Mouse (Mus musculus) cerebral cortex, adult 2 months (tissue): ENCODE measurements around the gene Zfp362.

Experiments
- WGBS: fragments of 180-500 bp; shearing (Covaris S2); methylation state at CpG from one replicate; pipeline ENCODE4 v1.1.7; 2018; 5-methylcytosine and 5-hydroxymethylcytosine counted together

Gene Zfp362

DNA sequence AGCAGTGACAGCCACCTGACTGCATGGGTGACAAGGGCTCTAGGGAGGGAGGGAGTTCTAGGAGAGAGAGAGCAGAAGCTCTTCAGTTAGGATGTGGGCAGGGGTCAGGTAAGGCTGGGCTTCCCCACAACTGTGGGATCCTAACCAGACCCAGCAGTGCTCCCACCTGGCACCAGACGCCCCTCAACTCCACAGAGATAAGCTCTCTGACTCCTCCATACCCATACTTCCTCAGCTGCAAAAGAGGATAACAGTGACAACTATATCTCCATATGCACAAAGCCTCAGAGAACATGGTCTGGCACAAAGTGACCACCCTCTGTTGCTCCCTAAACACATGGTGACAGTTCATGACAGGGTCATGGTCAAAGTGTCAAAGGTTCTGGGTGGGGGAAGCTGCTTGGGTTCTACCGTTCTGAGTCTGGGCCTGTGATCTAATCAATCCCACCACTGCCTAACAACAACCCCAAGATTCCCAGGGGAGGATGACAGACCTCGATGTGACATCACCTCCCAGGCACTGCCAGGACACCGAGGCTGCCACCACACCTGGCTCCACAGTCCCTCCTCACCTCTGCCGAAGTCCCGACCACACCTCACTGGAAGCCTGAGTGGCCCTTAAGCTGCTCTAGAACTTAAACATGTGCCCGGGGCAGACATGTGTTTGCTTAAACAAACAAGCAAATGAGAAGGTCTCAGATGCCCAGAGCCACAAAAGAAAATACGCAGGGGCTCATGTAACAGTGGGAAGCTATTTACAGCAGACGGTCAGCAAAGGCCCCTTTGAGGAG is 4.0 kb downstream of the Zfp362 start:
- WGBS: 73% methylated on average over 9 of the region's 9 CpGs

DNA sequence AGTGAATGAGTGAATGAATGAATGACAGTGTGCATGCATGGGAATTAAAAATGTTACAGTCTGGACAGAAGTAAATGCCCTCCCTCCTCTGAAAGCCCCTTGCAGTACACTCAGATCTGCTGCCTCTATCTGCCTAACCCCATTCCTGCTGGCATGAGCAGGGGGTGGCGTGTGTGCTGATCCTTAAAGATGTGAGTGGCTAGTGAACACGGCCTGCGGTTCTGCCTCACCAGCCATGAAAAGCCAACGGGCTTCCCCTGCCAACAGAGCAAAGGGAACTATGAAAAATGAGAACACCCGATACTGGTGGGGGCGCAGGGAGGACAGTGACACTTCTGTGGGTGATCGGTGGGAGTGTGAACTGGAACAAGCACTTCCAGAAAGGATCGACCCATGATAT is 9.1 kb downstream of the Zfp362 start:
- WGBS: 50% methylated on average over 8 of the region's 8 CpGs

DNA sequence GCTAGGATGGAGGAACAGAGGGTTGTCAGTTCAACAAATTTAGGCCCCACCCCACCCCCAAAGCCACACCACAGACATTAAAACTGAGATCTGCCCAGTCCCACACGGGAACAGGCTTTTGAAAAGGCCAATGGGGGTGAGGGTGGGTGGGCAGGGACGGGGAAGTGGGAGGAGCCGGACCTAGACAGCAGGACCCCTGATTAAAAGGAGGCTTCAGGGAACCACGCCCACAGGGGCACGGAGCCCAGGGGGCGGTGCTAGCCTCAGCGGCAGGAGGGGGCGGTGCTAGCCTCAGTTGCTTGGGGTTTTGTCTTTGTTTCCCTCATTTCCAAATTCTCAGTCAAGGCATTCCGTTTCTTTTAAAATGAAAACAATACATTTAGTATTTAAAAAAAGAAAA is 10.2 kb downstream of the Zfp362 start:
- 26% methylated on average over 9 of the region's 9 CpGs for WGBS

DNA sequence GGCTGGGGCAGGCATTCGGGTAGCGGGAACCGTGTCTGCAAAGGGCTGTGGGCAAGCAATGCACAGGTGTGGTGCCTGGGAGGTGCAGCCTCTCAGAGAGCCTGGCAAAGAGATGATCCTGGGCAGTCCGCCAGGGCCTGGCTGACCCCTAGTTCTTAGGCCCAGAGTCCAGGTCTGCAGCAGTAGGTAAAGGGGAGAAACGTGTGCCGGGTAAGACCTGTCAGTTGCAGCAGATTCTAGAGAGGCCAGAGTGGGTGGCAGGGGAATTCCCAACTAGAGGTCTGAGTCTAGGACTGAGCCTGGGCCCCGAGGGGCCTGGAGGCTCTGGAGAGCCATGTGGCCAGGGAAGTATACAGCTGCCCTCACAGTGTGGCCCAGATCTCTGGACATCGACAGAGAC is 11.6 kb downstream of the Zfp362 start:
- 83% methylated on average over 8 of the region's 8 CpGs for WGBS

DNA sequence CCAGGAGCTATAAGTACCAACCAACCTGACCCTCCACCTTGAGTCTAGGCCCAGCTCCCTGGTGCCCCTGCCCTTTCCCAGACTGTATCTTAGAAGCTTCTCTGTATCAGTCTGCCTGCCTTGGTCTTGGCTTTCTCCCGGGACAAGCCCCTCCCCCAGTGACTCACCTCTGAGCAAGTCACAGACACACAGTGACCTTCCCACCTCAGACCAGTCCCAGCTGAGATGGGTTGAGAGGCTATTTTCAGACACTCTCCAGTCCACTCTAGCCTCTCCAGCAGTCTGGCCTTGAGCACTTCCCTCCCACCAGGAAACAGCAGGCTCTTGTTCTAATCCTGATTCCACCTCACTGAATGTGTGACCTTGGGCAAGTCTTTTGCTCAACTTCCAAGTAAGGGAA is 12.1 kb downstream of the Zfp362 start:
- WGBS: 43% methylated on average over 1 of the region's 1 CpGs

DNA sequence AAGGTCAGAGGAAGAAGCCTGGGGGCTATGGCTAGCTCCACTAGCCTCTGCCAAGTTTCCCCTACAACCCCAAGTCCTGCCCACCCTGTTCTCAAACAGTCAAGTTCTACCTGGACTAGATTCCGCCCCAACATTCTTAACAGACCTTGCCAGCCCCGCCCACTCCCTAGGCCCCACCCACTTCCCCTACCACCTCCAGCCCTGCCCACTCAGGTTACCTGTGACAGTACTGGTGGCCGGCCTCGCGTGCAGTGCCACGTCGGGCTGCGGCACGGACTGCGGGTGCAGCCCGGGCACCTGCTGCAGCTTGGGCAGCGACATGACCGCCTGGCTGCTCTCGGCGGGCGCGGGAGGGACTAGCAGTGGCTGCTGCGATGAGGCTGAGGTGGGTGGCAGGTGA is 16.2 kb downstream of the Zfp362 start:
- 58% methylated on average over 18 of the region's 18 CpGs for WGBS

DNA sequence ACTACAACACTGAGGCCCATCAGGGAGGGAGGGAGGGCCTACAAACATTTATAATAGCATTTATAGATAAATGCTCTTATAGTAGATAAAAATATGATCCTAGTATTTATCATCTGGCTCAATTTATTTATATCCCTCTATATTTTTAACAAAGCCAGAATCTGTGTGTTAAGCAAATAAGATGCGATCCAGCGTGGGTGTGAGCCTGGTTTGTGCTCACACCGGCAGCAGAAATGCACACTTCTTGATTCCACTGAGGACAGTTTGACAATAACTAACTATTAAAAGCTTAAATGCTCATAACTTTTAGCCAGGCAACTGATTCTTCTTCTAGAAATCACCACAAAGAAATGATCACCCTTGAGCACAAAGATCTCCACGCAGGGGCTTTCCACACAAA is 17.7 kb downstream of the Zfp362 start:
- WGBS: 60% methylated on average over 4 of the region's 4 CpGs

DNA sequence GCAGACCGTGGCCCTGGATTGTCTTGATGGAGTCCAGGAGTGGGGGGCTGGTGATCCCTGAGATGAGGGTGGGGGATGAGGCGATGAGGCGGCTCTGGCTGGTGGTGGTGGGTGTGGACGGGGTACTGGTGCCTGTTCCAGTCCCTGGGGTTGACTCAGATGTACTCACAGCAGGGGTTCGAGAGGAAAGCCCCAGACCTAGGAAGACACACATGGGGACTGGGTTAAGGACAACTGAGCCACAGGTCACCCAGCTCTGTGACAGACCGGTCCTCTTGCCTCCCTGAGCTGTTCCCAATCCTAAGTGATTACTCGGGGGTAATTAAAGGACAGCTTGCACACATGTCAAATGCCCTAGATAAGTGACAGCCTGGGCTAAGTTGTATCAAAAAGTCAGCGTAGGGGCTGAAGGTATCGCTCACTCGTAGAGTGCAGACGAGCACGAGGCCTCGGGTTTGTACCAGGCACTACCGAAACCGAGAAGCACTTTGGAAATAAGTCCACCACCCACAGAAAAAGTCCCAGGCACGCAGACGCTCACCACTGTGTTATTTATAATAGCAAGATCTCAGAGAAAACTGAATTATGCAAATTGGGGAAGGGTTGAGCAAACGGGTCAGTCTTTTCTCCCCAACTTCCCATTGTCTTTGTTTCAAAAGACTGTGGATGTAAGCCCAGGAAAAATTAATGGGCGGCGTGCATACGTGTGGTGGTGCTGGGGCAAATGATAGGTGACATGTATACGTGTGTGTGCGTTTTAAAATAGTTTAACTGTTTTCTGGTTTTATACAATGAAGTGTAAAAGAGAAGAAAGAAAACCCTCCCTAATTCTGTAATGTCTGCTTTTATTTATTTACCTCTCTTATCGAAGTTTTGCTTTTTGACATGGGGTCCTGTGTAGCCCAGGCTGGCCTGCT is 18.6 kb downstream of the Zfp362 start:
- WGBS: 60% methylated on average over 24 of the region's 24 CpGs

DNA sequence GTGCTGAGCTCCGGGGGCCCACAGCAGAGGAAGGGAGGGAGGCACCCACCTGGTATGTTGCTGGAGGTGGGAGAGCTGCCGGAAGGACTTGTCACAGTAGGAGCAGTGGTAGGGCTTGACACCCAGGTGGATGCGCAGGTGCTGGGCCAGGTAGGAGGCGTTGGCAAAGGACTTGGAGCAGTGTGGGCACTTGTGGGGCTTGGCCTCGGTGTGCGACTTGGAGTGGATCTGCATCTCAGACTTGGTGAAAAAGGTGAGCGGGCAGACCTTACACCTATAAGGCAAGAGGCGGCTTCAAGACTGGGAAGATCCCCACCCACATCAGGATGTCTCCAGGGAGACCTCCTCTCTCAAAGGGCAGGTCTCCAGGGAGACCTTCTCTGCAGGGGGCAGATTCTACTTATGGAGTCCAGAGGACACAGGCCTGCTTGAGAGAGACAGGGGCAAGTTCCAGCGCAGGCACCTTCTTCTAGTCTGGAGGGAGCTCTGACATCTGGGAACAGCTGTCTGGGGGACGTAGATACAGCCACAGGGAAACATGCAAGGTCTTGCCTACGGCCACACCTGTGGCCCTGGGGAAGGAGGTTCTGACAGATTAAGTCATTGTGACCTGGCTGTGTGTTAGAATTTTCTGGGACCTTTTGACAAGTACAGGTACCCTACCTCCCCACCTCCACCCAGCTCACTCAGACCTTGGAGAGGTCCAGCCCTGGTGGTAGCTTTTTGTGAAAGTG is 19.8 kb downstream of the Zfp362 start:
- WGBS: 85% methylated on average over 11 of the region's 11 CpGs

DNA sequence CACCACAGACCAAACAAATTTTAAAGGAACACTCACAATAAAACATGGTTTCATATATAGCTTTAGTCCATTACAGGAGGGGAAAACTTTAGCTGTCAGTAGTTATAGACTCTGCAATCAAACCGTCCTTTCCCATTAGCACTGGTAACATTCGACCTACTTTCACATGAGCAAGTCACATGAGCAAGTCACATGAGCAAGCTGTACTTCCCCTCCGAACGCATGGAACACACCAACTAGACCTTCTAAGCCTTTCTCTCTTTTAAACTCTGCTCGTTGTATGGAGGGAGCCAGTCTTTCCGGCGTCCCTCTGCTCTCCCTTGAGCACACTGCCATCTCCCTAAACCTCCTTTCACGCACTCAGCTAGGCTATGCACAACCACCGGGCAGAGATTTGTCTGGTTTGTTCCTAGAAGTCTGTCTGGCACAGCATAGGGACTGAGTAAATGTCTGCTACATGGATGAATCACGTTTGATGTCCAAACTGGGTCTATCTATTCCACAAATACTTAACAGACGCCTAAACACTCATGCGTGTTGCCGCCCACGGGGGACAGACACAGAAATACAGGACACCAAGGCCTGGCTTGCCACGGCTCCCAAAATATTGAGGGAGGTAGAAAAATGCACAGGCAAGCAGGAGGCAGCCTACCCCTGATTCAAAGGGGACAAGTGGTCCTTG is 20.8 kb downstream of the Zfp362 start:
- WGBS: 59% methylated on average over 15 of the region's 15 CpGs

DNA sequence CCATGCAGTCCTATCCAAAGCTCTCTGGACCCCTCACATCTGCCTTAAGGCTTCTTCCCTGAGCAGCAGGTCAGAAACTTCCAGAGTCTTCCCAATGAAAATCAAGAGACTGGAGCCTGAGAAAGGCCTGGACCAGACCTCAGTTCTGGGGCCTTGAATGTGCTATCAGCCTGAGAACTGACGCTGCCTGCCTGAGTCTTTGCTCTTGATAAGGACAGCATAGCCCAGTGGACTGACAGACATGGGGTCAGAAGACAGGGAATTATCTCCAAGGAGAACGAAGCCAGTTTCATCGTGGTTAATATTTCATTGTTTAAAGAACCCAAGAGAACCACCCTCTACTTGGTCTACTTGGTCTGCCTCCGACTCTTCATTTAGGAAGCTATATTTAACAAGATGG is 23.2 kb downstream of the Zfp362 start:
- 56% methylated on average over 4 of the region's 4 CpGs for WGBS

DNA sequence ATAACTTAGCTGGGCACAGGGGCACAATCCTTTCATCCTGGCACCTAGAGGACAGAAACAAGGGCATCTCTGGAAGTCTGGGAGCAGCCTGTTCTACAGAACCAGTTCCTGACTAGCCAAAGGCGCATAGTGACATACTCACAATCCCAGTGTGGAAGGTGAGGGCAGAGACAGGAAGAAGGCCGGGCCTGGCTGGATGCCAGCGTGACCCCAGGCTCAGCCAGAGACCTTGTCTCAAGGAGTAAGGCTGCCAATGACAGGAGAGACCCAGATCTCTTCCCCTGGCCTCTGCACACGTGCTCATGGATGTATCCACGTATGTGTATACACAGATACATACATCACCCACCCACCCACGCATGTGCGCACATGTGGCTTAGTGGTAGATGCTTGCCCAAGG is 23.8 kb downstream of the Zfp362 start:
- 74% methylated on average over 7 of the region's 7 CpGs for WGBS

DNA sequence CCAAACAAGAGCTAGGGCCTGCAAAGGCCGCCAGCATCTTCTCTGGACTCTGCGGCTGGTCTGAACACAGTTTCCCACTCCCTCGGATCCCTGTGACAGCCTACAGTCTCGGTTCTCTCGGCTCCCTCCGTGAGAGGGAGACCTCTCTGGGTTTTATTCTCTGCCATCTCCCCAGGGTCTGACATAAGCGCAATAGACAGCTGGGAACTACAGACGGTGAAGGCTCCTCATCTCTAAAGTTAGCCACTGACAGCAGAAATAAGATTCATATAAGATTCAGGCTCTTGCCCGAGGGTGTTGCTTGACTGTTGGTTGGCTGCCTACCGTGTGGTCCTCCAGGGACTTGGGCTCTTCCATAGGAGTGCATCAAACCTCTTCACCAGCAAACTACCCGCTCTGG is 28.3 kb downstream of the Zfp362 start:
- 62% methylated on average over 11 of the region's 11 CpGs for WGBS

DNA sequence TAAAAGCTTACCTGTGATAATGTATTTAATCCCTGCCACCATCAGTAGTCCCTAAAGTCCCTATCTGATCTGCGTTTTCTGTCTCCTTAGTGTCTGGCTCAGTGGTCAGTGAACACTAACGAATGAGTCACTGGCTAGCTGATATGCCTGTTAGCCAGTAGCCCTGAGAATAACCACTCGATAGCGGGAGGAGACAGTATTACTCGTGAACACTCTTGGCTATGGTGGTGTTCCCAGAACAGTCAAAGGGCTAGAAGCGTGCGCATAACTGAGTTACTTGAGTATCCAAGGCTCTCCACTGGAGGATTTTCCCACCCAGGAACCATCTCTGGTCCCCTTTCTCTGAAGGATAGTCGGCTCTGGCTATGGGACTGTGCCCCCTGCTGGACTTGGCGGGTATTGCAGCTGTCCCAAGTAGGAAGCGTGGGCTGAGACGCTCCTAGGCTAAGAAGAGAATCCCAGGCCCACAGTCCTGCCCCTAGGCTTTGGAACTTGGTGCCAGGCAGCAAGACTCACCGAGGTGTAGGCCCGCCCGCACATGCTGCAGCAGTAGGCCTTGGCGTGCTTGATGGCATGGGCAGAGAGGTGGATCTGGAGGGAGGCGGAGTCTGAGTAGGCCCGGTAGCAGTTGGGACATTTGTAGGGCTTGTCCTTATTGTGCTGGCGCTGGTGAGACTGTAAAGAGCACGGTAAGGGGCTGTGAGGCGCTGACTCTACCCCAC is 29.1 kb downstream of the Zfp362 start:
- WGBS: 42% methylated on average over 20 of the region's 20 CpGs

DNA sequence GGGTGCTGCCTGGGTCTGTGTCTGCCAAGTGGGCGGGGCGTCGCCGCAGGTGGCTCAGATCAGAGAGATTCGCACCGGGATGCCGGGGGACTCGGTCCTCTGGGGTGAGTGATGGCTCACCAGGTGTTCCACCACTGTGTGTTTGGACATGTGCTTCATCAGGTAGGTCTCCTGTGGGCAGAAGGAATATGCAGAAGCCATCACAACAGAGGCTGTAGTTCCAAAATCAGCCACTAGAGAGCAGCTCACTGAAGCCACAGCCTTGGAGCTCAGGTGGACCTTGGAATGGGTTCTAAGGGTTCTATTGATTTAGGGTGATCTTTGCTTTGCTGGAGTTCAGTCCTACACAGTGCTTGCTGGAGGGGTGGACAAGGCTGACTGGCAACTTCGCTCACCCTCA is 31.4 kb downstream of the Zfp362 start:
- 92% methylated on average over 9 of the region's 9 CpGs for WGBS

DNA sequence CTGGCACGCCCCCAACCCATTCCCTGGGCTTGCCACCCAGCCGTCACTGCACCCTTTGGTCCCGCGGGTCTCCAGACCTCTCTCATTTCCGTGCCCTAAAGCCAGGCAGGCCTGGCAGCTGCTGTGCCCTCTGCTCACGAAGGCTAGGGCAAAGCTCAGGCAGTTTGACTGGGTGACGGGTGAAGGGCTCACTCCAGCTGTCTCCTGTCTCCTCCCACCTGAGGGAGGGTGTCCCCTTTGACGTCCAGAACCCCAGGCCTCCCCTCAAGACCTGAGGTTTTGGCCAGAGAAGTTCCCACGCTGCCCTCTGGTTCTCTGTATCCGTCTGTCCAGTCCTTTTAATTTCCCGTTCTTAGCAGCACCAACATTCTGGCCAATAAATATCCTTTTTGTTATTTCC is 32.0 kb downstream of the Zfp362 start:
- WGBS: 87% methylated on average over 11 of the region's 11 CpGs

DNA sequence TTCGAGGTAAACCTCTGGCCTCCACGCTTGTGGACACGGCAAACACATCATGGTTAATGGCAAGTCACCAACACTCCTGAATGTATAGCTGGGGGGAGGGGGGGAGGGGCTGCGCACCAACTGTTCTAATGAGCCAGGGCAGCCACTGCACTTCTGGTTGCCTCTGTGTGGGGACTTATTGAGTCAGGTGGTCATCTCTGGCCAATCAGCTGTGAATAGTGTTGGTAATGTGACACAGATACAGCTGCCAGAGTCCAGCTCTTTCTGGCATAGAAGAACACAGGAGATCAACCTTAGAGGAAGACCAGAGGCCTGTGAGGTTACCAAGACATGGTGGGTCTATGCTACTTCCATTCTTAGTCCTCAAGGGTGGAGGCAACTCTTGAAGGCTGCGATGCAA is 35.1 kb downstream of the Zfp362 start:
- 85% methylated on average over 5 of the region's 5 CpGs for WGBS

DNA sequence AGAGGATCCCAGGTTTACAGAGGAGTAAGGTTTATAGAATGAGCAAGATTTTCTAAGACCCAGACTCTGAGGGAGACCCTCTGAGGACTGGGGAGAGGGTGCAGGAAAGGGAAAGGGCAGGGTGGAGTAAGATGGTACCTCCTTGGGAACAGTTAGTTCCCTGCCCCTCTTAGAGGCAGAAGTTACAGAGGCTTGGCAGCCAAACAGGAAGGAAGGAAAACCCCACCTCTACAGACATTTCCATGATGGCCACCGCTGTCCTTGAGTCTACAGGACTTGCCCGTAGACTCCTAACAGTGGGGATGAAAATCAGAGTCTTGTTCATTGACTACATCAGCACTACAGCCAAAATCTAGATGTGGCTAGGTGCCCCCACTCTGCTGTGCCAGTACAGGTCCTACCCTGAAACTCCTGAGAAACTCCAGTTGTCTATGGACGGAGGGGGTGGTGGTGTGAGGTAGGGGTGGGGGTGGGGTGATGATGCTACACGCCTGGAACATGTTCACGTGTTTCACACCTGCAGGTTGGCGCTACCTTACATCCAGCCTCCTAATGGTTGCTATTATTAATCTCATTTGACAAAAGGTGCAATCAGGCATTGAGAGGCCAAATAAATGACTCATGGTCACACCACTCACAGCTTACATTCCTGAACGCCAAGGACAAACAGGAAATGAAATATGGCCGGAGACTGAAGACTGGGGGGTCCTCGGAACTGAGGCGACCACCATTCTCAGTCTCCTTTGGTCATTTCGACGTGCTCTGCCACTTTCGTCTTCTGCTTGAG is 36.1 kb downstream of the Zfp362 start:
- WGBS: 76% methylated on average over 13 of the region's 13 CpGs

DNA sequence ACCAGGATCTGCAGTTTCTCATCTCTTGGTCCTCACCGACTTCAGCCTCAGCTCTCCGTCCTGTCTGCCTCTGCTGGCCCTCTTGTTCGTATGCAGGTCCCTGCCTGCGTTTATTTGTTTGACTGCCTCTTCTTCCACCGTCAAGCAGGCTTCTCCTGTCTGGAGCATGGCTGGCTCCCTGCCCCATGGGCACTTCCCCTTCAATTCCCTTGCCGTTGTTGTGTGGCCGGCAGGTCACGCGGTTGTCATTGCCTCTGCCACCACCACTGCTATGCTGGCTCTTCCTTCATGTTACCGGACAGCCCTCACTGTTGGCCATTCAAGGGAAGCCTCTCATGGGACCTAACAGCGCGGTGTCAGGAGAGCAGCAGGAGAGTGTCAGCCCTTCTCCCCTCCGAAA is 37.7 kb downstream of the Zfp362 start:
- 68% methylated on average over 13 of the region's 13 CpGs for WGBS

DNA sequence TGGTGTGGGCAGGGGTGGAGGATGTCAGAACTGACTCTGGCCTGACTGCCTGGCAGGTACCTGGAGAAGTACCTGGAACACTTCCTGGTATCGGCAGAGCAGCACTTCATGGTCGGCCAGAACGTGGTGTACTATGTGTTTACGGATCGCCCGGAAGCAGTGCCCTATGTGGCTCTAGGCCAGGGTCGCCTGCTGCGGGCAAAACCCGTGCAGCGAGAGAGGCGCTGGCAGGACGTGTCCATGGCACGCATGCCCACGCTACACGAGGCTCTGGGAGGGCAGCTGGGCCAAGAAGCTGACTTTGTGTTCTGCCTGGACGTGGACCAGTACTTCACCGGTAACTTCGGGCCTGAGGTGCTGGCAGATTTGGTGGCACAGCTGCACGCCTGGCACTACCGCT is 38.9 kb downstream of the Zfp362 start:
- WGBS: 91% methylated on average over 20 of the region's 20 CpGs
